Mouse (Mus musculus) ES-Bruce4 (cell line): ENCODE measurements around the gene Barhl1. TPM values are rescaled to one million over a fixed set of nuclear protein-coding genes. Genes with fewer than 3 reads are reported as not detected.

Experiments
- H3K27ac ChIP-seq: 2 replicates; pipeline ENCODE4 v1.5.1; 2012; ENCODE audit warnings: low read length, inconsistent platforms; ENCODE audit not compliant: insufficient read depth
- H3K27me3 ChIP-seq: 2 replicates; pipeline ENCODE4 v1.6.1; 2012; ENCODE audit warnings: mild to moderate bottlenecking, low read length, inconsistent platforms; ENCODE audit not compliant: control insufficient read depth, poor library complexity, insufficient read depth, severe bottlenecking
- H3K36me3 ChIP-seq: 2 replicates; pipeline ENCODE4 v1.6.1; 2012; ENCODE audit warnings: inconsistent platforms, mild to moderate bottlenecking, low read length, moderate library complexity; ENCODE audit not compliant: control insufficient read depth, poor library complexity, insufficient read depth, severe bottlenecking
- H3K4me1 ChIP-seq: one replicate; pipeline ENCODE4 v1.8.1; 2011; ENCODE audit warnings: low read length; ENCODE audit not compliant: control insufficient read depth, insufficient read depth
- H3K4me3 ChIP-seq: 2 replicates; pipeline ENCODE4 v1.5.1; 2011; ENCODE audit warnings: low read depth, mild to moderate bottlenecking, low read length
- H3K9ac ChIP-seq: 2 replicates; pipeline ENCODE4 v1.6.1; 2012; ENCODE audit warnings: low read depth, mild to moderate bottlenecking, inconsistent platforms; ENCODE audit not compliant: poor library complexity, severe bottlenecking
- H3K9me3 ChIP-seq: replicated peaks from 2 replicates; pipeline ENCODE4 v1.6.1; 2012; ENCODE audit warnings: mild to moderate bottlenecking, low read length, inconsistent platforms; ENCODE audit not compliant: control insufficient read depth, poor library complexity, insufficient read depth, severe bottlenecking
- CTCF ChIP-seq: IDR thresholded peaks from one replicate; pipeline ENCODE4 v1.8.1; 2011; ENCODE audit warnings: low read depth, low read length
- EP300 ChIP-seq: IDR thresholded peaks from 2 replicates; pipeline ENCODE4 v1.6.1; 2011; ENCODE audit warnings: low read depth, low read length; ENCODE audit not compliant: insufficient read depth
- POLR2A ChIP-seq: IDR thresholded peaks from one replicate; pipeline ENCODE4 v1.8.1; 2011; ENCODE audit warnings: low read length; ENCODE audit not compliant: insufficient read depth
- polyA plus RNA-seq: library from polyadenylated mRNA; stranded (reverse); fragments of >200 nt; gene quantifications from 2 replicates; pipeline ENCODE4 v1.2.4, GENCODE M21; 2011; ENCODE audit warnings: low read depth; ENCODE audit not compliant: missing spikeins, insufficient read depth, insufficient read length

The Barhl1 gene
- 0.56 TPM in 1 of 2 replicates, not detected in the other for polyA plus RNA-seq

DNA sequence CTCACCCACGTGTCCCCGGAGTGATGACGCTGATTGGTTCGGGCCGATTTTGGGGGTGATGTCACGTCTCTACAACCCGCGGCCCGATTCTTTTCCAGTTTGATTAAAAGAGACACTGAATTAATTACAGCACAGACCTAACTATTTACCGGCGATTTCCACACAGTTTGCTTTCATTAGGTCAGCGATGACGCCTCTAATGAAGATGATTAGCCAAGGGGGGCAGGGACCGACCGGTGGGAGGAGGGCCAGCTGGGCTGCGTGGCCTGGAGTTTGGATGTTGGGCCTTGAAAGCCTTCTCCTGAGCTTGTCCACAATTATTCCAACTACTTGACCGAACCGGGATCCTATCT, at the start of gene Barhl1:
Gene Barhl1 (minus strand): TSS at position 156 of the 353 bp plus-strand sequence.
- H3K9me3 ChIP-seq = no peaks in the 10 kb centered on the region
- H3K4me1 ChIP-seq = no peaks in the 10 kb centered on the region
- H3K4me3 ChIP-seq = peak within 1 kb of the TSS; percentile 17
- no peaks in the 10 kb centered on the region for H3K36me3 ChIP-seq
- TF ChIP-seq EP300 = no peak
- TF ChIP-seq POLR2A = no peak
- TF ChIP-seq CTCF = no peak
- peak within 1 kb of the TSS; percentile 30; the same call in 1 of the 2 replicates for H3K9ac ChIP-seq
- no peak within 1 kb of the TSS for H3K27ac ChIP-seq
- peaks cover 5% of the 10 kb centered on the region; the same call in 1 of the 2 replicates for H3K27me3 ChIP-seq

DNA sequence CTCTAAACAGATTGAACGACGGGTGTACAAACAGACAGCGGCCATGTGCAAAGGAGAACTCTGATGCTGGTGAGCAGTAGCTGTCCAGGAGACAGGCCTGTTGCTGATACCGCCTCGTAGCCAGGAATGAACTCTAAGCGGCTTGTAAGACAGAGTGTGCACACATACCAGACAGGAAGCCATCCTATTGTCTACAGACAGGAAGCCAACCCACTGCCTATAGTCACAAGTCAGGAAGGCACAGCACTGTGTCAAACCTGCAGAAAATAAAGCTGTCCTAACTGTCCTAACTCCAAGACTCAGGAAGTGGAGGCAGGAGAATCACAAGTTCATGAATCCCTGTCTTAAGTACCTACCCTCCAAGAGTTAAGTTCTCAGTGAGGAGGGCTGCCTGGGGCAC, 47.1 kb upstream of the Barhl1 start:
- Histone ChIP-seq H3K4me3 (no peak overlapping the region), H3K27ac (no peak overlapping the region), H3K4me1 (peaks cover 2% of the 10 kb centered on the region), H3K27me3 (no peaks in the 10 kb centered on the region), H3K9ac (no peak overlapping the region), H3K9me3 (no peaks in the 10 kb centered on the region), H3K36me3 (no peaks in the 10 kb centered on the region)
- TF ChIP-seq CTCF (no peak), EP300 (no peak)

DNA sequence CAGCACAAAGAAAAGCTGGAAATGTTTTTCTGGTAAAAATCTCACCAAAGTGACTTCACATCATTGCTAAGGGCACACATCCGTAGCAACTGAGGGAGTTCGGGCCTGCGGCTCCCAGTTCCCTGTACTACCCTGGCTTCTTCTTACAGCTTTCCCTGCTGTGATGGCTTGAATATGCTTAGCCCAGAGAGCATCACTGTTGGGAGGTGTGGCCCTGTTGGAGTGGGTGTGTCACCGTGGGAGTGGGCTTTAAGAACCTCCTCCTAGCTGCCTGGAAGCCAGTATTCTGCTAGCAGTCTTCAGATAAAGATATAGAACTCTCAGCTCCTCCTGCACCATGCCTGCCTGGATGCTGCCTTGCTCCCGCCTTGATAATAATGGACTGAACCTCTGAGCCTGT, 45.2 kb upstream of the Barhl1 start:
- no peak overlapping the region for H3K27ac ChIP-seq
- H3K4me1 ChIP-seq = peaks cover 2% of the 10 kb centered on the region
- no peaks in the 10 kb centered on the region for H3K9me3 ChIP-seq
- no peak overlapping the region for H3K9ac ChIP-seq
- no peaks in the 10 kb centered on the region for H3K36me3 ChIP-seq
- no peaks in the 10 kb centered on the region for H3K27me3 ChIP-seq
- TF ChIP-seq EP300 (no peak), CTCF (no peak), POLR2A (no peak)
- H3K4me3 ChIP-seq = no peak overlapping the region

DNA sequence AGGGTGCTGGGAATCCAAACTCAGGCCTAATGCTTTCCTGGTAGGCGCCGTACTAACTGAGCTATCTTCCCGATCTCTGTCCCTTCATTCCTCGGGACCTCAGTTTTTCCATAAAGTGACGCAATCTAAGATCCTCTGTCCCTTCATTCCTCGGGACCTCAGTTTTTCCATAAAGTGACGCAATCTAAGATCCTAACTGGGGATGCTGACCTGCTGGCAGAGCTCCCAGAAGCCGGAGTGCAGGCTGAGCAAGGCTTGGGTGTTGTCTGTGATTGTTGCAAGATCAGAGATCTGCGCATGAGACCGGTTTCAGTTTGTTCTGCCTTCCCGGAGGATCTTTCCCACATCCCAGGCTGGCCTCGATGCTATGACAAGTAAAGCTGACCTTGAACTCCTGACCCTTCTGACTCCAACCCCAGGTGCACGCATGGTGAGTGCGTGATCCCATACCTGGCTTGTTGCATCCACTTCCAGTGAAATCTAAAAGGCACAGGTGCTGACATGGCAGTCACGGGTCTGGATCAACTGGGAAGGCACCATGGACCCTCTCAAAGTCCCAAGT, 44.6 kb upstream of the Barhl1 start:
- Histone ChIP-seq H3K9me3 (no peaks in the 10 kb centered on the region), H3K36me3 (no peaks in the 10 kb centered on the region), H3K27ac (no peak overlapping the region), H3K4me3 (no peak overlapping the region), H3K9ac (no peak overlapping the region), H3K4me1 (peaks cover 2% of the 10 kb centered on the region), H3K27me3 (no peaks in the 10 kb centered on the region)
- no peak for TF ChIP-seq POLR2A

DNA sequence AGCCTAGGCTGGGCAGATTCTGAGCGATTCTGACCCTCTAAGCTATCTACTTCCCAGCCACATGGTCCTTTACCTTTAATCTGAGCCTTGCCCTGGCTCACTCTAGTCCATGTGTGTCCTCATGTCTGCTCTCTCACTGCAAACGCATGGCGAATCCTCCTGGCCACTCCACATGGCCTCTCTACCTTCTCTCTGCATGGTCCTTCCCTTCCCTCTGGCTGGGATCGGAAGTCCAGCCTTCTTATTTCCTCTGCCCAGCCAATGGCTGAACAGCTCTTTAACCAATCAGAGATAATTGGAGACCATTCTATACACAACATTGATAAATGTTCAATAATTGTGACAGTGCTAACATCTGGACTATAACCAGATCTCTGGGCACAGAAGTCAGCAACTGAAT, 40.4 kb upstream of the Barhl1 start:
- H3K9ac ChIP-seq = no peak overlapping the region
- peaks cover 2% of the 10 kb centered on the region for H3K4me1 ChIP-seq
- H3K4me3 ChIP-seq = no peak overlapping the region
- no peaks in the 10 kb centered on the region for H3K9me3 ChIP-seq
- H3K36me3 ChIP-seq = no peaks in the 10 kb centered on the region
- H3K27me3 ChIP-seq = no peaks in the 10 kb centered on the region
- no peak overlapping the region for H3K27ac ChIP-seq
- TF ChIP-seq CTCF = no peak
- TF ChIP-seq EP300 = no peak
- TF ChIP-seq POLR2A = no peak

DNA sequence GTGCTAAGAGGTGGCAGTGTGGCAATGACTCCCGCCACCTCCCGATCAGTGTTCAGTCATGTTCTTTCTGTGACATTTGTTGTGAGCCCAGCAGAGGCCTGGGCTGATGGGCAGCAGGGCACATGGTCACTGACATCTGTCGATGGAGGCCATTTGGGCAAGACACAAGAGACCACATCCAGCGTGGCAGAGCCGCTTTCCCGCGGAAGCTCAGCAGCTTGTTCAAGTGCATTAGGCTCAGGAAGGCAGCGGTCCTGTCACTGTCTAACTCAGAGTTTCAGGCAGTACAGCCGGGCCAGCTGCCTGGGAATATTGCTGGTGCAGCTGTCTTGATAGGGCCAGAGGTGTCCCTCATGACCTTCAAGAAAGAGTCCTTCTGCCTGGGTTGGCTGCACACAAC, 38.1 kb upstream of the Barhl1 start:
- H3K27ac ChIP-seq = no peak overlapping the region
- no peak overlapping the region for H3K4me3 ChIP-seq
- H3K4me1 ChIP-seq = no peaks in the 10 kb centered on the region
- no peaks in the 10 kb centered on the region for H3K9me3 ChIP-seq
- H3K36me3 ChIP-seq = no peaks in the 10 kb centered on the region
- H3K27me3 ChIP-seq = no peaks in the 10 kb centered on the region
- H3K9ac ChIP-seq = no peak overlapping the region
- TF ChIP-seq EP300 = no peak
- no peak for TF ChIP-seq POLR2A
- no peak for TF ChIP-seq CTCF
